Mouse (Mus musculus) testis, postnatal 10 days (tissue): Measurements from ENCODE around the gene Tmem183a.

Experiments
- DNase-seq: peaks from one replicate; pipeline ENCODE4 v3.0.0; 2021; ENCODE audit warnings: low spot score

Gene Tmem183a

DNA sequence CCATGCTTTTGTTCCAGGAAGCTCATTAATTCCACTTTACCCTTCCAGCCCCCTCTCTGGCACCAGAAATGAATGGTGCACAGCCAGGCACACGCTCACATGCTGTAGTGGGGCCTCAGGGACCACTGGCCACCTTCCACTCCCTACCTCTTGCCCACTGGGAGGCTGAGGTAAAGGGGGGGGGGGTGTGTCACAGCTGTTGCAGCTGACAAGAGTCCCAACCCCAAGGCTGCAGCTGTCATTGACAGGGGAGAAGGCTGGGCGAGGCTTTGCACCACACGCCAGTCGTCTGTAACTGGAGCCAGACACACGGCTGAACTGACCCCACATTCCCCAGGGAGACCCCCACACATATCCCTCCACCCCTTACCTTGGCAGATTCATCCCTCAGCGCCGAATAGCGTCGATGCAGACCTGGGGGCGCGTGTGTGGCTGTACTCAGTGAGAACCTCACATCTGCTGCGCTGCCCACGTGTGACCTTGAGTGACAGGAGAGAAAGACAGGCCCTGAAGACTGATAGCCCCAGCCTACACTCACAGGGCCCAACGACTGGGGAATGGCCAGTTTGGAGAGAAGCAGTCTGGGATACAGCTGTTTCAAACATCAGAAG is 41.0 kb downstream of the Tmem183a start:
- no peak for DNase-seq

DNA sequence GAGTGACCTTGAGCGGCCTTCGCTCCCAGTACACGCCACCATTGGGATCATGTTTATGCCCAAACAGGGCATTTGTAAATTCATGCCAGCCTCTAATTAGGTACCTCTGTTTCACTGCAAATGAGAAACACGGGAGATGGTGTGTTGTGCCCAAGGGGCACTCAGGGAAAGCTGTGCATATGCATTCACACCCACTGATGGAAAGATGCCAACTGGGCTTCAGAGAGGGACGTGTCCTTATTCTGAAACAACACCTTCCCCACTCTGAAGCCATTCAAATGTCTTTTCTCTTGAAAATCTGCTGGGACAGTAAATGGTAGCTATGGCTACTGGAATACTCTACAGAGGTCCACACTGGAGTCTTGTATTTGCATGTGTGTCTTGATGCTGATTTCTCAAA is 43.5 kb downstream of the Tmem183a start:
- no peak for DNase-seq

DNA sequence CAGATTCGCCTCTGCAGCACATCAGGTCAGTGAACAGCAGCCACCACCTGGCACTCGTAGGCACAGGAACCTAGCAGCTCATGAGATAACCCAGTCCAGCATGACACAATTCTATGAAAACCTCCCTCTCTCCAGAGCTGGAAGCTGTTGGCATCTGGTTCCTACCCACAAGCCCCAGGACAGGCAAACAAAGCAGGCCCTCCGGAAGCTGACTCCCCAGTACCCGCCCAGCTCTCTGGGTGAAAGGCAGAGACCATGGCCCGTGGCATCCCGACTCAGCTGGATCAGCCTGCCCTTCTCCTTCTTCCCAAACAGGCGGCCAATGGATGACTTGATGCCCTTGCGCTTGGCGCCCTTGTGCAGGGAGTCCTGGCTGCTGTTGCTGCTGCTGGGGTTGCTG is 45.4 kb downstream of the Tmem183a start:
- no peak for DNase-seq

DNA sequence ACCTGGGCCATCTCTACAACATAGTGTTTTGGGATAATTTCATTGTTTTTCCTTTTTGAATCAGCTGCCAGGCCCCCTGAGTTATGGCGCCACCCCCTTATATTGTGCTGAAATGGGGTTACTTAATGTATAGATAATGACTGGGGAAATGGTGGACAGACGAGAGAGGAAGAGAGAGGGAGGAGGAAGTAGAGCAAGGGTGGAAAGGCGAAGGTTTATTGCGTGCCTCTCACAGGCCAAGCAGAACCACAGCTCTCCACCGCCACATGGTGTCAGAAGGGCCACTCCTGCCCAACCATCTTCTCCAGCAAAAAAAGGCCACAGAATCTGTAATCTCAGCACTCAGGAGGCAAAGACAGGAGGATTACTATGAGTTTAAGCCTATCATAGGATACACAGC is 46.6 kb downstream of the Tmem183a start:
- DNase-seq: no peak

DNA sequence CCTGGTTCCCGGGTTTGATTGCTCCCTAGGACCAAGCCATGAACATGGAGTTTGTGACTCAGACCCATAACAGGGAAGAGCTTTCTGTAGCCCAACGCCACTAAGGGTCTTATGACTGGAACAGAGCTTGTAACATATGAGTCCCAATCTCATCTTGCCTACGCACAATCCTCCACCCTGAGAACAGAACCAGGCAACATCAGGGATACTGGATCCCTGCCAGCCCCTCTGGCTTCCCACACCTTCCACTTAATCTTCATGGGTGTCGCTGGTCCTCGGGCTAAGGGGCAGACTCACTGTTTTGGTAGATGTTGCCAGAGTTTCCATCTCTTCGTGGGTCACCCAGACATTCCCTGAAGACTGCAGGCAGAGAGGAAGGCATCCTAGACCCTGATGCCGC is 50.0 kb downstream of the Tmem183a start:
- DNase-seq: no peak

DNA sequence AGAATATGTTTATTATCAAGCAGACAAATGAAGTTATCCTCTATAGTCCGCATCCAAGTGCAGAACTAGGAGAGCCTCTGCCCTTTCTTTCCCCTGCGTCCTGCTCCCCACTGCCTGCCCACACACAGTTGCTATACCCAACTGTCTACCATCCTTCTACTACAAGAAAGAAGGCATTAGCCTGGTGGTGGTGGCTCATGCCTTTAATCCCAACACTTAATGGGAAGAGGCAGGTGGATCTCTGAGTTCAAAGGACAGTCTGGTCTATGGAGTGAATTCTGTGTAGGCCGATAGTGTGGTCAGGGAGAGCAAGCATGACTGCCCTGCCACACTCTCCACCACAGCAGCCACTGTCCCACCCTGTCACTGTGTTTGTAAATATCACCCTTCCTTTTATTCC is 51.0 kb downstream of the Tmem183a start:
- no peak for DNase-seq

DNA sequence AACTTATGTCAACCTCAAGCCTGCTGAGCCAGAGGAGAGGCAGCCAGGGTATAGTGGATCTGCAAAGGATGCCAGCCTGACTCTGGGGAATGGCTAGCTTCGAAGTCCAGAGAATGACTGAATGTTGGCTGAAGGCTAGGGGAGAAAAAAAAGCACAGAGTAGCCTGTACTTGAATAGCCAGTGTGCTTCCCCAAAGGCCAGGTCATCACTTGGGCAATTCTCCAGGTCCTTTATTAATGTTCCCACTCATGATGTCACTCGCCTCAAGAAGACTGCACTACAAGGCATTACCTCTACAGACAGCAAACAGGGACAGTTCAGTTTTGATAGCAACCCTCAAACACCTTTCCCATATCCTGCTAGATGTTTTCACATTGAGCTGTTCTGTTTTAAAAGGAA is 51.5 kb downstream of the Tmem183a start:
- no peak for DNase-seq

DNA sequence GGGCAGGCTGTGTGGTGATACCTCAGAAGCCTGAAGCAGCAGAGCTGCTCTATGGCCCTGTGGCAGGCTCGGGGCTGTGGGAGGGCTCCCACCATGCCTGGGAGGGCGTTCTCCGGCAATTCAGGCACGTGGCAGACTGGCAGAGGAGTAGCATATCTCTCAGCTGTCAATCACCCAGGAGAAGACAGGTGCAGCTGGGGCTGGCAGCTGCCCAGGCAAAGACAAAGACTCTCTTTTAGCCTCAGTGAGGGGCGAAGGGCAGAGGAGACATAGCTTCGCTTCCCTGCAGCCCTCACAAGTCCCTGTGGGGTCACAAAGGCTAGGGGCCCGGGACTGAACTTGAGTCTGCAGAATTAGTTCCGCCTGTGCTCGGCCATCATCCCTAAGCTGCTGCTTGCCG is 54.4 kb downstream of the Tmem183a start:
- DNase-seq: no peak

DNA sequence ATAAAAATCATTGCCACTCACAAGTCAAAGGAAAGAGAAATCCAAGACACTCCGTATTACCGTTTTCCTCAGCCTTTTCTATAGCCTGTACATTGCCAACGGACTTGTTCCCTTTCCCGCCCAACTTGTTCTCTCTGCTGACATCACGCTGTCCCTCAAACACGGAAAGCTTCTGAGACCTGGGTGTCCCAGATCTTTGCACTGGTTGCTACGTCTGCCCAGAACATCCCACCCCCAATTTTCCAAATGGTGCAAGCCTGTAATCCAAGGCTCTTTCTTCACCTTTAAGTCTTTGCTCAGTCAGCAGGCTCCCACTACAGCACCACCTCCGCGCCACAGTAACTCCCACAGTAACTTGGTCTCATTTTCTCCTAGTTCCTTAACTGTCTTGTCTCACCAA is 56.8 kb downstream of the Tmem183a start:
- DNase-seq: no peak

DNA sequence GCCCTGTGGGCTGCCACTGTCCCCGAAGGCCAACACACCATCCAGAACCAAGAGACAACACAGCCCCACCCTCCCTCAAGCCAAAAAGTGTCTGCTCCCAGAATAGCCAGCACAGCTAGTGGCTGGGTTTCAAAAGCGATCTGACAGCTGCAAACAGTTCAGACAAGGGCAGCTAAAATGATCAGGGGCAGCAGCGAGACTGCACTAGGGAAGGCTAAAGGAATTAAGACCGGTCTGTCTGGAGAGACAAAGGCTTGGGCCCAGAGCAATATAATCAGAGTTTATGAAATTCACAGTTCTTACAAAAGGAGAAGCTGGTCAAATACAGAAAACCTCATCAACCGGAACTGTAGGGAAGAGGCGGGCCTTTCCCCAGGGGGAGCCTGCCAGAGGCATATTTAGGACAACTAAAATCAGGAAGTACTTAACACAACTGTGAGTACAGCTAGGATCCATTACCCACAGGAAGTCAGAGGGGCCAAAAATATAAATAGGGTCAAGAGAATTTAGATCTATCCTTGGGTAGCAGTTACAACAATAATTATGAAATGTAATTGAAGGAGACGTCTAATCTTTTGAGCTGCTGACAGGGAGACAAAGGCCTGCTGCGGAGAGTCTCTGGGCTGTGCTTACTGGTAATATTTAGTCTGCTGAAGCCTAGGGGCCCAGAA is 59.1 kb downstream of the Tmem183a start:
- no peak for DNase-seq

DNA sequence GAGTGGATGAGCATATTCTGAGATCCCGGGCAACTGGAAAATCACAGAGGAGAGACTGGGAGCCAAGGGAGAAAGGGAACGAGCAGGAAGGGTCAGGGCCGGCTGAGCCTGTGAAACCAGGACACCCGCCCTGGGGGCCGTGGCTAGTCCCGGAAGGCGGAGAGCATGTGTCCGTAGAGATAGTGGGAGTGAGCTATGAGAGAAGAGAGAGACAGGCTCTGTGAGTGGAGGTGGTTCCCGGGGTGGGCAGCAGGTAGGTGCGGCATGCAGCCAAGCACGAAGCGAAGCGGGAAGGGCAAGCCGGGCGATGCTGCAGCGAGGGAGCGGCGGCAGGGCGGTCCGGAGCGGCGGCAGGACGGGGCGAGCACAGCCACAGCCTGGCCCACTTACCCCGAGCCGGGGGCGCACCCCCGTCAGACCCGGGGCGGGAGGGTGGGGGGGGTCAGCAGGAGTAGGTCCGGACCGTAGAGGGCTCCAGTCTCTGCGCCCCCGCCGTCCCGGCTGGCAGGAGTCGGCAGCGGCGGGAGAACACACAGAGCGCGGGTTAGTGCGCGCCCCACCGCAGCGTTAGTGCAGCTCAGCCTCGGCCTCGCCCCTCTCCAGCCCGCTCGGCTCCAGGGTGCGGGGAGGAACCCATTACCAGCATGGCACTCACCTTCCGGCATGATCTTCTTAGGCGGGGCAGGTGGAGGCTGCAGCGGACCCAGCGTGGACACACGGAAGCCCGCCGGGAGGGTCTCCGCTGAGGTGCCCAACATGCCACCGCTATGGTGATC is 63.0 kb downstream of the Tmem183a start:
- peak; percentile 60 for DNase-seq

DNA sequence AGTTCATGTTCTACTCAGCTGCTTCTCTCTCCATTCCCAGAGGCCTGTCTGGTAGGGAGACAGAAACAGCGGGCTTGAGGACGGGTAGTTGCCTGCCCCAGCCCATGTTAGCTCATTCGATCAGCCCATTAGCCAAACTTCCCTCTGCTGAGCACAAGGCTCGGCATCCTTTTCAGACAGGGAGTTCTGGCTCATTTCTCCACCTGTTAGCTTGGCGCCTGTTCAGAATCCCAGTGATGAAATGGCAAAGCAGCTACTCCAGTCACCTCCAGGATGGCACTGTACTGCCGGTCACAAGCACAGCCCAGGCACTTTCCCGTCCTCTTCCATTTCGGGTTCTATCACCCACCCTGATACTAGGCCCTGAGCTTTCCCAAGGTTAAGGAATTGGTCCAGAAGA is 64.5 kb downstream of the Tmem183a start:
- DNase-seq: no peak
